Mouse (Mus musculus) ovary, adult 18-20 months (tissue): Measurements from ENCODE around the gene Nde1.

Experiments used
- DNase-seq: peaks from one replicate; pipeline ENCODE4 v3.0.0; 2022; ENCODE audit warnings: low spot score, mixed read lengths

The Nde1 gene

GRCm38 (mm10) chr16:14160941-14161340 is 2.1 kb upstream of the Nde1 start:
- DNase-seq = no peak

- DNase-seq = no peak
Observed at GRCm38 (mm10) chr16:14163731-14164130, 656 bp downstream of the Nde1 start.

GRCm38 (mm10) chr16:14166490-14166889 is 3.4 kb downstream of the Nde1 start:
- no peak for DNase-seq

GRCm38 (mm10) chr16:14169706-14170105 is 6.6 kb downstream of the Nde1 start:
- no peak for DNase-seq

- DNase-seq = no peak
Observed at GRCm38 (mm10) chr16:14178041-14178440, 15.0 kb downstream of the Nde1 start.

GRCm38 (mm10) chr16:14180163-14180733 is 17.2 kb downstream of the Nde1 start:
- no peak for DNase-seq

GRCm38 (mm10) chr16:14182360-14182759 is 19.3 kb downstream of the Nde1 start:
- no peak for DNase-seq

GRCm38 (mm10) chr16:14183856-14184255 is 20.8 kb downstream of the Nde1 start:
- DNase-seq = no peak

GRCm38 (mm10) chr16:14185516-14185915 is 22.4 kb downstream of the Nde1 start:
- no peak for DNase-seq

GRCm38 (mm10) chr16:14194164-14194950 is 31.3 kb downstream of the Nde1 start:
- no peak for DNase-seq

GRCm38 (mm10) chr16:14195427-14195826 is 32.4 kb downstream of the Nde1 start:
- no peak for DNase-seq

GRCm38 (mm10) chr16:14198798-14199197 is 35.7 kb downstream of the Nde1 start:
- no peak for DNase-seq

GRCm38 (mm10) chr16:14215156-14215555 is 52.1 kb downstream of the Nde1 start:
- DNase-seq = no peak

GRCm38 (mm10) chr16:14237100-14237723 is 74.1 kb downstream of the Nde1 start:
- DNase-seq = peak; percentile 54

- no peak for DNase-seq
Observed at GRCm38 (mm10) chr16:14242059-14242458, 79.0 kb downstream of the Nde1 start.
